Mouse (Mus musculus) CH12.LX (cell line): ENCODE measurements around the gene Spa17.

Experiments
- CTCF ChIP-seq, 2 experiments: IDR thresholded peaks in 1 of 2; conservative IDR thresholded peaks in 1 of 2; 2 replicates each; pipeline ENCODE4 v1.5.1; 2011 to 2012; ENCODE audit warnings: low read depth in 2 of 2, low read length in 2 of 2, improper control_type of control experiment in 1 of 2, inconsistent platforms in 1 of 2, mild to moderate bottlenecking in 1 of 2, moderate library complexity in 1 of 2
- POLR2A ChIP-seq: IDR thresholded peaks from 2 replicates; pipeline ENCODE4 v1.6.1; 2011; ENCODE audit warnings: low read depth, mild to moderate bottlenecking, improper control_type of control experiment, low read length
- RAD21 ChIP-seq: IDR thresholded peaks from 2 replicates; pipeline ENCODE4 v1.6.1; 2011; ENCODE audit warnings: low read depth, mild to moderate bottlenecking, low read length, improper control_type of control experiment, moderate library complexity
- TCF12 ChIP-seq: IDR thresholded peaks from 2 replicates; pipeline ENCODE4 v1.6.1; 2014; ENCODE audit warnings: low read depth, mild to moderate bottlenecking, inconsistent platforms, low read length, improper control_type of control experiment
- USF1 ChIP-seq: IDR thresholded peaks from 2 replicates; pipeline ENCODE4 v1.6.1; 2014; ENCODE audit warnings: low read depth, mild to moderate bottlenecking, inconsistent platforms, low read length, improper control_type of control experiment

GRCm38 (mm10) chr9:37567454-37567853, 46.1 kb downstream of the Spa17 start:
- TF ChIP-seq USF1: no peak
- TF ChIP-seq CTCF (conservative IDR thresholded peaks at IDR 0.05 in 1 of 2, IDR thresholded peaks at IDR 0.05 in 1 of 2; ENCODE audit: low read depth in 2 of 2, low read length in 2 of 2): no peak
- no peak for TF ChIP-seq RAD21
- TF ChIP-seq TCF12: no peak
- no peak for TF ChIP-seq POLR2A
